Mouse (Mus musculus) intestine, embryonic 15.5 days (tissue): Measurements from ENCODE around the gene Dmrtc1b. TPM values are rescaled to one million over a fixed set of nuclear protein-coding genes. Genes with fewer than 3 reads are reported as not detected.
"Not testable (repeated sequence)": the region's sequence is repeated elsewhere in the genome, so short reads cannot be mapped to it uniquely, and the experiment has no call there.

Source experiments
- ATAC-seq: fragments of 200-750 bp; cut with Nextera tagmentation; 2 replicates; pipeline ENCODE4 v1.8.0; 2017; ENCODE audit warnings: moderate TSS enrichment, moderate library complexity
- H3K27ac ChIP-seq: fragments of 300-500 bp; sonication (generic); 2 replicates; pipeline ENCODE4 v1.5.1; 2015; ENCODE audit warnings: mild to moderate bottlenecking, inconsistent platforms
- H3K27me3 ChIP-seq: fragments of 300-500 bp; sonication (generic); replicated peaks from 2 replicates; pipeline ENCODE4 v1.6.1; 2015; ENCODE audit warnings: inconsistent platforms
- H3K36me3 ChIP-seq: fragments of 300-500 bp; sonication (generic); 2 replicates; pipeline ENCODE4 v1.6.1; 2015; ENCODE audit warnings: inconsistent platforms
- H3K4me1 ChIP-seq: fragments of 300-500 bp; sonication (generic); replicated peaks from 2 replicates; pipeline ENCODE4 v1.6.1; 2015; ENCODE audit warnings: inconsistent platforms
- H3K4me2 ChIP-seq: fragments of 300-500 bp; sonication (generic); replicated peaks from 2 replicates; pipeline ENCODE4 v1.6.1; 2015; ENCODE audit warnings: mild to moderate bottlenecking, inconsistent platforms
- H3K4me3 ChIP-seq: fragments of 300-500 bp; sonication (generic); replicated peaks from 2 replicates; pipeline ENCODE4 v1.5.1; 2015; ENCODE audit warnings: inconsistent platforms
- H3K9ac ChIP-seq: fragments of 300-500 bp; sonication (generic); 2 replicates; pipeline ENCODE4 v1.6.1; 2015; ENCODE audit warnings: inconsistent platforms
- H3K9me3 ChIP-seq: fragments of 300-500 bp; sonication (generic); 2 replicates; pipeline ENCODE4 v1.6.1; 2016; ENCODE audit warnings: inconsistent platforms
- WGBS: fragments of 180-500 bp; shearing (Covaris S2); methylation state at CpG from one replicate; pipeline ENCODE4 v1.1.7; 2015; 5-methylcytosine and 5-hydroxymethylcytosine counted together
- polyA plus RNA-seq: library from polyadenylated mRNA; unstranded; fragments of >200 nt; fragmentation: Nextera tagmentation; extraction: Ambion mirVana; gene quantifications from 2 replicates; pipeline ENCODE4 v1.2.1, GENCODE M21; 2015

Dmrtc1b gene
- not detected in 2 replicates for polyA plus RNA-seq

DNA sequence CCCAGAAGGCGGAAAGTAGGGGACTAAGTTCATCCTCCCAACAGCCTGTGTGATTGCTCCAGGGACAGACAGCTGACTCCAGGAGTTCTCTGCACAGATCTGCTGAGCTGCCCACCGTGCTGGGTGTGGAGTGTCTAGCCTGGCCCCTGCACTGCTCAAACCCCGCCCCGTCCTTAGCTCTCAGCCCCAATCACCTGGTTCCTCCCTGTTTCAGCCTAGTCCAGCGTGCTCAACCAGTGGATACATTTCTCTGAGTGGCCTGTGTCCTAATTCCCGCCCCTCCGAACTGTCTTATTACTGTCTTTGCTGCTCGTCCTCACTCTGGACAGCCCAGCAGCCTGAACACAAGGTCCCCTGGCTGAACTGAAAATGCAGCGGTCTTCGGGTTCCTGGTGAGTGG lies at the start of gene Dmrtc1b, which contains the start of gene Gm9112:
Gene Dmrtc1b, plus strand, starts transcription at position 331 of the 400 bp plus-strand sequence.
Gene Gm9112, minus strand, starts transcription at position 101 of the 400 bp plus-strand sequence.
- not testable (repeated sequence) for H3K9me3 ChIP-seq, H3K4me2 ChIP-seq, H3K36me3 ChIP-seq, H3K4me1 ChIP-seq, H3K9ac ChIP-seq, H3K4me3 ChIP-seq, ATAC-seq, H3K27me3 ChIP-seq, H3K27ac ChIP-seq
- 85% methylated on average over 10 of the region's 10 CpGs for WGBS

DNA sequence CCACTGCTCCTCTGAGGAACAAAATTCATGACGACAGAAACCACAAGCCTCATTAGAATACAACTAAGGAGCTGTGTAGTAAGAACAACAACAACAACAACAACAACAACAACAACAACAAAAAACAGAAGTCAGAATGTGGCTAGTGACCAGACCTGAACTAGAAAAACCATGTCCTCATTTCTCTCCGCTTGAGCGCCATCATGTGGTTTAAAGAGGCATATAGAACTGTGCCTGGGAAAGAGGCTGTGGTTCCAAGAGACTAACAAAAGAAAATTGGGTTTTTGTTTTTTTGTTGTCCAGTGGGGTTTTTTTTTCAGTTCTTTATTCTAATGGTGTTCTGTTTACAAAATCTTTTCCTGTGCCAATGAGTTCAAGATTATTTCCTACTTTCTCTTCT lies 47.0 kb upstream of the Dmrtc1b start:
- Histone ChIP-seq H3K4me3 (no peak overlapping the region), H3K27me3 (no peaks in the 10 kb centered on the region), H3K9ac (no peak overlapping the region), H3K9me3 (no peaks in the 10 kb centered on the region), H3K27ac (no peak overlapping the region), H3K4me2 (no peak overlapping the region), H3K36me3 (no peaks in the 10 kb centered on the region), H3K4me1 (no peaks in the 10 kb centered on the region)
- 25% methylated on average over 3 of the region's 3 CpGs for WGBS
- no peak for ATAC-seq

GRCm38 (mm10) chrX:102666641-102667040 lies 41.0 kb upstream of the Dmrtc1b start:
- H3K4me3 ChIP-seq, result no peak overlapping the region
- no peaks in the 10 kb centered on the region for H3K27me3 ChIP-seq
- no peaks in the 10 kb centered on the region for H3K4me1 ChIP-seq
- 69% methylated on average over 2 of the region's 2 CpGs for WGBS
- no peaks in the 10 kb centered on the region for H3K36me3 ChIP-seq
- no peaks in the 10 kb centered on the region for H3K9me3 ChIP-seq
- ATAC-seq, result no peak
- no peak overlapping the region for H3K4me2 ChIP-seq
- no peak overlapping the region for H3K27ac ChIP-seq
- H3K9ac ChIP-seq, result no peak overlapping the region

DNA sequence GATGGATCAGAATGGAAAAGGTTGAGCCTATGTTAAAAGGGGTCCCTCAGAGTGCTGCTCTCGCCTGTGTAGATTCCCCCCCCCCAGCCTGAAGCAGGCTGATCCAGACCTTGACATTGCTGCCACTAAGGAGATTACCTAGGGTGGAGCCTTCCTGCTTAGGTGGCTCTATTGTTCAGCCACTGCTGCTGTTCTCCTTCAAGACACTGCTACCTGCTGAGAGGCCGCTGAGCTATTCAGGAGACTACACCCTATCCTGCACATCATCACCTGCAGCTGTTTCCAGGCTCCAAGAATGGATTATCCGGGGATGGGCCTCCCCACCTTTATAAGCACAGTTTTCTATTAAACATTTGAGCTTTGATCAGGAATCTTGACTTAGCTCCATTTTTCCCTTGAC lies 23.0 kb upstream of the Dmrtc1b start:
- H3K27ac ChIP-seq, H3K27me3 ChIP-seq, H3K4me1 ChIP-seq, H3K36me3 ChIP-seq, H3K9me3 ChIP-seq, H3K9ac ChIP-seq, H3K4me3 ChIP-seq, ATAC-seq, H3K4me2 ChIP-seq: not testable (repeated sequence)
- WGBS, result 66% methylated on average over 3 of the region's 3 CpGs

GRCm38 (mm10) chrX:102686872-102687271 lies 20.8 kb upstream of the Dmrtc1b start, which contains the start of gene Gm3880:
Gm3880 (minus strand) TSS chrX:102686972.
- H3K36me3 ChIP-seq, H3K27ac ChIP-seq, ATAC-seq, H3K9me3 ChIP-seq, H3K9ac ChIP-seq, H3K4me3 ChIP-seq, H3K4me1 ChIP-seq, H3K4me2 ChIP-seq, H3K27me3 ChIP-seq: not testable (repeated sequence)
- WGBS, result 88% methylated on average over 5 of the region's 5 CpGs

GRCm38 (mm10) chrX:102689252-102689651 lies 18.4 kb upstream of the Dmrtc1b start:
- H3K4me2 ChIP-seq, ATAC-seq: not testable (repeated sequence)
- WGBS, result 7% methylated on average over 4 of the region's 4 CpGs

GRCm38 (mm10) chrX:102700636-102701035 lies 7.0 kb upstream of the Dmrtc1b start:
- H3K27me3 ChIP-seq, H3K9ac ChIP-seq, H3K9me3 ChIP-seq, H3K27ac ChIP-seq, H3K4me2 ChIP-seq, H3K4me3 ChIP-seq, H3K4me1 ChIP-seq, ATAC-seq, H3K36me3 ChIP-seq: not testable (repeated sequence)
- 74% methylated on average over 3 of the region's 3 CpGs for WGBS

More at GRCm38 (mm10) chrX:102689252-102689651, 18.4 kb upstream of the Dmrtc1b start:
- not testable (repeated sequence) for H3K9me3 ChIP-seq, H3K4me1 ChIP-seq, H3K4me3 ChIP-seq, H3K27me3 ChIP-seq, H3K36me3 ChIP-seq, H3K27ac ChIP-seq, H3K9ac ChIP-seq

DNA sequence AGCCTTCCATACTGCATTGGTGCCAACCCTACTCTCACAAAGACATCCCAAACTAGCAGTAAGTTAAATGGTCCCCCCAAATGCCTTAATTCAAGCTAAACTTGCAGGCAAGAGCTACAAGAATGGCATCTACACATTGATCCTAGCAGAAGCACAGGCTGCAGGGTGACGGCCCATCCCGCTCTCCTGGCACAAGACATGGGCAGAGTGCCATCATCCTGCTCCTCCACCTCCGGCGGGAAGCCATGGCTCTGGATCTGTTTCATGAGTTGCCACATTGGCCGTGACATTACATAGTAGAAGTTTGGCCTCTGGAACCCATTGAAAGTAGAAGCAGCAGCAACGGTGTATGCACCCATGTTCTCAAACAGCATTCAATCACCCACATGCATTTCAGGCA lies 16.6 kb downstream of the Dmrtc1b start:
- not testable (repeated sequence) for H3K9me3 ChIP-seq, H3K27ac ChIP-seq, H3K4me1 ChIP-seq, H3K4me3 ChIP-seq, H3K27me3 ChIP-seq, ATAC-seq, H3K9ac ChIP-seq, H3K36me3 ChIP-seq, H3K4me2 ChIP-seq
- 96% methylated on average over 6 of the region's 6 CpGs for WGBS

Other genes starting within 250 kb of the Dmrtc1b start
- gene Hdac8, start 202.5 kb upstream of the Dmrtc1b start, polyA plus RNA-seq, result 8.3 and 8.7 TPM in 2 replicates
- gene Phka1, start 63.6 kb upstream of the Dmrtc1b start, polyA plus RNA-seq, result 5.1 and 5.5 TPM in 2 replicates
- gene Gm3880, start 20.9 kb upstream of the Dmrtc1b start, polyA plus RNA-seq, result not detected in 2 replicates
- not detected in 2 replicates for gene Gm9112, start 230 bp upstream of the Dmrtc1b start, polyA plus RNA-seq
- gene Dmrtc1c1, start 95.1 kb downstream of the Dmrtc1b start, polyA plus RNA-seq, result not detected in 2 replicates
- gene Dmrtc1c2, start 146.8 kb downstream of the Dmrtc1b start, polyA plus RNA-seq, result not detected in 2 replicates
- gene 1700031F05Rik, start 160.1 kb downstream of the Dmrtc1b start, polyA plus RNA-seq, result not detected in 2 replicates
- 0.72 and 0.96 TPM in 2 replicates for gene Dmrtc1a, start 200.8 kb downstream of the Dmrtc1b start, polyA plus RNA-seq
- not detected in 2 replicates for gene 1700011M02Rik, start 201.0 kb downstream of the Dmrtc1b start, polyA plus RNA-seq
- gene 1700018G05Rik, start 220.5 kb downstream of the Dmrtc1b start, polyA plus RNA-seq, result not detected in 2 replicates